Mouse (Mus musculus): ENCODE measurements around the gene Ccdc154. TPM values are rescaled to one million over a fixed set of nuclear protein-coding genes. Genes with fewer than 3 reads are reported as not detected.

The Ccdc154 gene
- polyA plus RNA-seq, 1 experiment: not detected

DNA sequence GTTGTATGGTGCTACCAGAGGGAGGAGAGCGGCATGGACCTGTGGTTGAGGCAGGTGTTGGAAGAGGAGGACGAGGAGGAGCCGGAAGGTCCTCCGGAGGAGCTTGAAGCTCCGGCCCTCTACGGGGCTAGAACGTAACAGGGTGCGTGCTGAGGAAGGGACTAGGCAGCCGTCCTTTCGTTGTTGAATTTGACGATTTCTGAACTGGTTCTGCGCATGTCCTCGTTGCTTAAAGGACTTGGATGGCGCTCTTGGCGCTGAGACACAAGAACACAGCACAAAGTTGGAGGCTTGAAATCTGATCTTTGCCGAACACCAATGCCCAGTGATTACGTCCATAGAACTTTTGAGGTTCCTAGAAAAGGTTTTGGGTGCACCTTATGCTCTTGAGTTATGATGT is 22.7 kb downstream of the Ccdc154 start:
- no peak for DNase-seq (ENCODE audit: low read depth)
- TF ChIP-seq POLR2A (IDR thresholded peaks at IDR 0.05; ENCODE audit: borderline replicate concordance, extremely low read depth, insufficient read depth, insufficient read length, poor library complexity, severe bottlenecking) (no peak), CTCF (IDR thresholded peaks at IDR 0.05; ENCODE audit: borderline replicate concordance, extremely low read depth, insufficient read depth, insufficient read length) (no peak)

DNA sequence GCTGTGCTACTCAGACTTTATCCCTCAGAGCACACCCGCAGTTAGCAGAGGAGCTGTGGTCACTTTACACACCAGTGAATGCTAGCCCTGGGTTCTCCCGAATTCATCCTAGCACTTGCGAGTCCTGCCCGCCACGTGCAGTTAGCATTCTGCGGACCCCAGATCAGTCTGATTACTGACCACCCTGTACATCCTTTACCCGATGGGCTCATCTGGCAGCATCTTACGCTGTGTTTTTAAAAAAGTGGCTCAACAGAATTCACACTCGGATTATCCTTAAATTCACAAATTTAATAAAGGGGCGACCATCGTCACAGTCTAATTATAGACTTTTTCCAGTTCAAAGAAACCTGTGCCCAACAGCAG is 25.5 kb downstream of the Ccdc154 start:
- DNase-seq (ENCODE audit: low read depth): no peak
- TF ChIP-seq POLR2A (IDR thresholded peaks at IDR 0.05; ENCODE audit: borderline replicate concordance, extremely low read depth, insufficient read depth, insufficient read length, poor library complexity, severe bottlenecking) (no peak), CTCF (IDR thresholded peaks at IDR 0.05; ENCODE audit: borderline replicate concordance, extremely low read depth, insufficient read depth, insufficient read length) (no peak)

DNA sequence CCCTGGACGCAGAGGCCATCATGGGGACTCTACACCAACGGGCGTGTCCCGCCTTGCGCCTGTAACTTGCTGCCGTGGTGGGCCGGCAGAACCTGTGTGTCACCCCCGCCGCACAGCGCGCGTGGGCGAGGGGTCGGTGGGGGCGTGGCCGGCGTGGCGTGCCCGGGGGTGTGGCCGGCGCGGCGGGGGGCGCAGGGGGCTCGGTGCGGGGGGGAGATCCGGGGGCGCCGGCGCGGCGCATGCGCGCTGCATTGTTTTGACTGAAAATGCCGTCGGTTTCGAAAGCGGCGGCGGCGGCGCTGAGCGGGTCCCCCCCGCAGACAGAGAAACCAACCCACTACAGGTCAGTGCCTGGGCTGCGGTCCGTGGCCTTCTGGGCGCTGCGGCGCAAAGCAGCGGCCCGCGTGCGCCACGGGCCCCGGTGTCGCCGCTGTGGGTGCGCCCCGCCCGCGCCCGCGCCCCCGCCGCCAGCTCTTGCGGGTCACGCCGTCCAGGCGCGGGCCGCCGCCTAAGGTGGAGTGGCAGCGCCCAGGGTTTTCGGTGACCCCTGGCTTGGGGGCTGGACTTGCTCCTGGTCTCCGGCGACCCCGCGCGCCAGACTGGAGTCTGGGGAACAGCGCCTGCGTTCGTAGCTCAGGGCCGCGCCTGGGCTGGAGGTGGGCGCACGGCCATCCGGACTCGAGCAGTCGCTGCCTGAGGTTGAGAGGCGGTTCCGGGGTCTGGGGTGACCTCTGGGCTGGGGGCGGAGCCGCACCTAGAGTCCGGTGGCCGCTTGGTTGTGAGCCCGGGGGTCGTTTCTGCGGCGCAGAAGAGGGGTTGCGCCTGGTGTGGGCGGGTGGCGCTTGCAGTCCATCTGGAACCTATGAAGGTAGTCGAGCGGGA is 26.1 kb downstream of the Ccdc154 start, which contains the start of gene Unkl:
Gene Unkl, plus strand, starts transcription at position 248 of the 882 bp plus-strand sequence.
- DNase-seq (ENCODE audit: low read depth): peak; percentile 77
- TF ChIP-seq POLR2A (IDR thresholded peaks at IDR 0.05; ENCODE audit: borderline replicate concordance, extremely low read depth, insufficient read depth, insufficient read length, poor library complexity, severe bottlenecking): 0 out of 2 replicates have a peak, but pooled peaks have one; percentile 28
- no peak for TF ChIP-seq CTCF (IDR thresholded peaks at IDR 0.05; ENCODE audit: borderline replicate concordance, extremely low read depth, insufficient read depth, insufficient read length)

DNA sequence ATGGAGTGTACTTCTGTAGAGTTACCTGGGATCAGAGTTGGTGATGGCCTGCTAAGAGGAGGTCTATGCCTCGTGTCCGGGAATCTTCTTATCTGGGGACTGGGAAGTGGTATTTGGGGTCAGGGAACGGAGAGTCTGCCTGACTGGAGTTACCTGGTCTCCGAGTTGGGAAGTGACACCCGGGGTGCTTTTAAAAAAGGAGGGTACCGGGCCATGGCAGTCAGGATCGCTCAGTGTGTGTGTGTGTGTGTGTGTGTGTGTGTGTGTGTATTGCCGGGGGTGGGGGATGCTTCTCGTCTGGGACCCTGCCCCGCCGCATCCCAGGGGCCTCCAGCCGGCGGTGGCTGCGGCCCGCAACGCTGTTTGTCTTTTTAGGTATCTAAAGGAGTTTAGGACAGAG is 26.8 kb downstream of the Ccdc154 start:
- no peak for TF ChIP-seq CTCF (IDR thresholded peaks at IDR 0.05; ENCODE audit: borderline replicate concordance, extremely low read depth, insufficient read depth, insufficient read length)
- TF ChIP-seq POLR2A (IDR thresholded peaks at IDR 0.05; ENCODE audit: borderline replicate concordance, extremely low read depth, insufficient read depth, insufficient read length, poor library complexity, severe bottlenecking): no peak
- no peak for DNase-seq (ENCODE audit: low read depth)

DNA sequence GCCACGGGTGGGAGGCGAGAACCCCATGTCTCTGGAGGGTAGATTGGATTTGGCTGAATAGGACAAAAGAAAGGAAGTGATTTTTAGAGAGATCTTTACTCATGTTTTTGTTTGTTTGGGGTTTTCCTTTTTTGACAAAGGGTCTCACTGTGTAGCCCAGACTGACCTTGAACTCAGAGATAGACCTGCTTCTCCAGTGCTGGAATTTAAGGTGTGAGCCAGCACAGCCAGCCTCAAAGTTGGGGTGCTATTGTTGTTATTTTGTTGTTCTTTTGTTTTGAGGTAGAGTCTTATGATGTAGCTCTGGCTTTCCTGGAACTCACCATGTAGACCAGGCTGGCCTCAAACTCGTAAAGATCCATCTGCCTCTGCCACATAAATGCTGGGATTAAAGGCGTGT is 40.1 kb downstream of the Ccdc154 start:
- TF ChIP-seq POLR2A (IDR thresholded peaks at IDR 0.05; ENCODE audit: borderline replicate concordance, extremely low read depth, insufficient read depth, insufficient read length, poor library complexity, severe bottlenecking) (no peak), CTCF (IDR thresholded peaks at IDR 0.05; ENCODE audit: borderline replicate concordance, extremely low read depth, insufficient read depth, insufficient read length) (no peak)
- no peak for DNase-seq (ENCODE audit: low read depth)

DNA sequence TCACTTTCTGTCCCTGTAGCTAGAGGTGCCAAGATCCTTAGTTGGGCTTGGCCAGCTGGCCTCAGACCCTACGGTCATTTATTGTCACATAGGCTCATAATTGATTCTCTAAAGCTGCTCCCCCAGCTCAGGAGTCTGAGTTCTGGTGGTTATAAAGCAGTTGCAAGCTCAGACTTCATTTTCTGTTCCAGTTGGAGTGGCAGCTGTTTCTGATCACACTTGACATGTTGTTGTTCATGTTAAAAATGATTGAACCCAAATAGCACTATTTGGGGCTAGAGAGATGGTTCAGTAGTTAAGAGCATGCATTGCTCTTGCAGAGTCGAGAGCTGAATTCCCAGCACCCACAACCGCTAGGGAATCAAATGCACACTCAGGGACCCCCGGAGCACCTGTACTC is 47.7 kb downstream of the Ccdc154 start:
- DNase-seq (ENCODE audit: low read depth): no peak
- TF ChIP-seq POLR2A (IDR thresholded peaks at IDR 0.05; ENCODE audit: borderline replicate concordance, extremely low read depth, insufficient read depth, insufficient read length, poor library complexity, severe bottlenecking): no peak
- no peak for TF ChIP-seq CTCF (IDR thresholded peaks at IDR 0.05; ENCODE audit: borderline replicate concordance, extremely low read depth, insufficient read depth, insufficient read length)

DNA sequence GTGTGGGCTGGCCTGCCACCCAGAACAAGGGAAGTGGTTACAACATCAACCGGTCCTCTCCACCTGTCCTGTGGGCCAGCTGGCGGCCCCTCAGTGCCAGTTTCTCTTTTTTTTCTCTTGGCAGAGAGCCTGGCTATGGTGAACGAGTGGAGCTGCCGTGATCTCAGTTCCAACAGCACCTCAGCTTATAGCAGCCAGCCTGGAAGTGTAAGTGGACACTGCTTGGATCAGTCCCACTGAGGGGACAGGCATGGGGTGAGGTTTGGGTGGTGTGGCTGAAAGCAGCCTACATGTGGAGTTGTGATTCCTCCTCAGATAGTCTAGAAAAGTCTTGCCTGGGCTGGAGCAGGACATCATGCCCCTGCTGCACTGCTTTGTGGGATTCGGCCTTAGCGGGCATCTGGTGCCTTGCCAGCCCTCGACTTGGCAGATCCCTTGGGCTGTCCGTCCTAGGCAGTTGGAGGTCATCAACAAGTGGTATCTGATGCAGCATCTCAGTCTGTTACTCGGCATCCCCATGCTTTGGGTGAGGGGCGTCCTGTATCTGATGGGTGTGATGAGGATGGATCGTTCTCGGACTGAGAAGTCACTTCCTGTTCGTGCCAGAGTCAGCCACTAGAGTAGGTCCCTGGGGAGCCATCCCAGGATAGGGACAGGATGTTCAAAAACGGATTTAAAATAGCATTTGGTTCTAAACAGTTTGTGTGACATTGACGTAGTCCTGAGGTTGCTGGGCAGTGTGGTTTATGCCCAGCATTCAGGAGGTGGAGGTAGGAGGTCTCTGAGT is 48.6 kb downstream of the Ccdc154 start:
- DNase-seq (ENCODE audit: low read depth): peak; percentile 5
- TF ChIP-seq CTCF (IDR thresholded peaks at IDR 0.05; ENCODE audit: borderline replicate concordance, extremely low read depth, insufficient read depth, insufficient read length): no peak
- no peak for TF ChIP-seq POLR2A (IDR thresholded peaks at IDR 0.05; ENCODE audit: borderline replicate concordance, extremely low read depth, insufficient read depth, insufficient read length, poor library complexity, severe bottlenecking)

DNA sequence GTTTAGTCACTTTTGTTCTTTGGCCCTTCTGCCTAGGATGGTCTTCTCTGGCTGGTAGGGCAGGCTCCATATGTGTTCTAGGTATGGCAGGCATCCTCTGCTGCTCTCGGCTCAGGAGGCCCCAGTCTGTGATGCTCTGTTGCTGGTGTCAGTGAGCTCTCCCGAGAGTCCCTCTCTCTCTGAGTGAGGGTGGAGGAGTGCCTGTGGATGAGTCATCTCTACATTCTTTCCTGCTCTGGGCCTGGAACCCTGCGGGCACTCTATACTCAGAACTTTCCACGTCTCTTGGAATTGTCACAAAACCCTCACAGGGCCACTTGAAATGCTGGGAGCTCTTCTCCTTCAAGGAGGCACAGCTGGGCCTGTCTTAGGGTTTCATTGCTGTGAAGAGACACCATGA is 49.4 kb downstream of the Ccdc154 start:
- no peak for DNase-seq (ENCODE audit: low read depth)
- TF ChIP-seq CTCF (IDR thresholded peaks at IDR 0.05; ENCODE audit: borderline replicate concordance, extremely low read depth, insufficient read depth, insufficient read length) (no peak), POLR2A (IDR thresholded peaks at IDR 0.05; ENCODE audit: borderline replicate concordance, extremely low read depth, insufficient read depth, insufficient read length, poor library complexity, severe bottlenecking) (no peak)

DNA sequence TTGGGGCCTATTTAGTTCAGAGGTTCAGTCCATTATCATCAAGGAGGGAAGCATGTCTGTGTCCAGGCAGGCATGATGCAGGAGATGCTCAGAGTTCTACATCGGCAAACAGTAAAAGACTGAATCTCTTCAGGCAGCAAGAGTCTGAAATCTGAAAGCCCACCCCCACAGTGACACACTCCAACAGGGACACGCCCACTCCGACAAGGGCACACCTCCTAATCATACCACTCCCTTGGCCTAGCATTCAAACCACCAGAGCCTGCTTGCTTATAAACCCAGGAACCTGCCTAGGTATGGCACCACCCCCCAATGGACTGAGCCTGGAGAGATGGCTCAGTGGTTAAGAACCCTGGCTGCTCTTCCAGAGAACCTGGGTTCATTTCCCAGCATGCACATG is 53.2 kb downstream of the Ccdc154 start:
- DNase-seq (ENCODE audit: low read depth): no peak
- TF ChIP-seq CTCF (IDR thresholded peaks at IDR 0.05; ENCODE audit: borderline replicate concordance, extremely low read depth, insufficient read depth, insufficient read length) (no peak), POLR2A (IDR thresholded peaks at IDR 0.05; ENCODE audit: borderline replicate concordance, extremely low read depth, insufficient read depth, insufficient read length, poor library complexity, severe bottlenecking) (no peak)

DNA sequence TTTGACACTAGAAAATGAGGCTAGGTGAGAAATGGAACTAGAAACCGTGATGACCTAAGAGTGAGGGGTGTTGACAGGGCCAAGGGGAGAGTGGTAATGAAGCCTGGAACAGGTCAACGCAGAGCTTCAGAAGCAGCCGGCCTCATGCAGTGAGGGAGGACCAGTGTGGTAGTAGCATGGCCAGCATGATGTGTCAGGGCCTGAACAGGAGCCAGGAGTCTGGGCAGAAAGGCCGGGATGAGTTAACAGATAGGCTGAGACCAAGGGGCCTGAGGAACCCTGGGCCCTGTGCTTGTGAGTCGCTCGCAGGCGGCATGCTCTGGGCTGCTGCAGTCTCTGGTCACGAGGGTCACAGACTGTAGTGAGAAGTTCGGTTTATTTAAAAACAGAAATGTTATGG is 56.7 kb downstream of the Ccdc154 start:
- DNase-seq (ENCODE audit: low read depth): no peak
- TF ChIP-seq POLR2A (IDR thresholded peaks at IDR 0.05; ENCODE audit: borderline replicate concordance, extremely low read depth, insufficient read depth, insufficient read length, poor library complexity, severe bottlenecking) (no peak), CTCF (IDR thresholded peaks at IDR 0.05; ENCODE audit: borderline replicate concordance, extremely low read depth, insufficient read depth, insufficient read length) (no peak)

DNA sequence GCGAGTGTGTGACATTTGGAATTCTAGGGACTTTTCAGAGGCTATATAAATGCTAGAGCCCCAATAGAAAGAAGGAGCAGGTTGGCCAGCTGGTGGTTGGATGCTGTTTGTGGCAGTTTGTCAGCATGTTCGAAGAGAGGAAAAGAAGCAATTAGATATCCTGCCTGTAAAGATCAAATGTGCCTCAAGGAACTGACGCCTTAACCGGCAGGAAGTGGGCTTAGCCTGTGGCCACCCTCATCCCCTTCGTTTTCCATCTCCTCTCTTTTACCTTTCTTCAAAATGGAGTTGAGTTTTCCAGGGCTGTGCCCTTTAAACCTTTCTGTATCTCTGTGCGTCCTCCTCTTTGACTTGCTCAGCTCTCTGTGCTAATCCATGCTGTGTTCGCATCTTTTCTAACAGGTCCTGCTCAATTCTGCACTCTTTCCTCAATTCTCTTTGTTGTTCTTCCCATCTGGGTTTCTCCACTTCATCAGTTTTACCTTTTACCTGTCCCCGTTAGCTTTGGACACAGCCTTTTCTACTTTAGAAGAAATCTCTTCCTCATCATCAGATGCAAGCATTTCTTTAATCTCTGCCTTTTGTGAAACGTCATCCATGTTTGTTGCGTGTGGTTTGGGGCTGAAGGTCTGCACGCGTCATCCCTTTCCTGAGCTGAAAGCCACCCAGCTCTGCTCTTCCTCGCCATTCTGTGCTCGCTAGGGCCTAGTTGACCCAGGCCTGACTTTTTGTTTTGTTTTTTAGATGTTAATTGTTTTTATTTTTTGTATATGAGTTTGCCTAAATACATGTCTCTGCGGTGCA is 57.4 kb downstream of the Ccdc154 start:
- DNase-seq (ENCODE audit: low read depth): no peak

More for the DNA sequence above, 57.4 kb downstream of the Ccdc154 start:
- TF ChIP-seq CTCF (IDR thresholded peaks at IDR 0.05; ENCODE audit: borderline replicate concordance, extremely low read depth, insufficient read depth, insufficient read length) (no peak), POLR2A (IDR thresholded peaks at IDR 0.05; ENCODE audit: borderline replicate concordance, extremely low read depth, insufficient read depth, insufficient read length, poor library complexity, severe bottlenecking) (no peak)
